Mouse (Mus musculus): Measurements from ENCODE around the gene St3gal3.

Gene St3gal3

DNA sequence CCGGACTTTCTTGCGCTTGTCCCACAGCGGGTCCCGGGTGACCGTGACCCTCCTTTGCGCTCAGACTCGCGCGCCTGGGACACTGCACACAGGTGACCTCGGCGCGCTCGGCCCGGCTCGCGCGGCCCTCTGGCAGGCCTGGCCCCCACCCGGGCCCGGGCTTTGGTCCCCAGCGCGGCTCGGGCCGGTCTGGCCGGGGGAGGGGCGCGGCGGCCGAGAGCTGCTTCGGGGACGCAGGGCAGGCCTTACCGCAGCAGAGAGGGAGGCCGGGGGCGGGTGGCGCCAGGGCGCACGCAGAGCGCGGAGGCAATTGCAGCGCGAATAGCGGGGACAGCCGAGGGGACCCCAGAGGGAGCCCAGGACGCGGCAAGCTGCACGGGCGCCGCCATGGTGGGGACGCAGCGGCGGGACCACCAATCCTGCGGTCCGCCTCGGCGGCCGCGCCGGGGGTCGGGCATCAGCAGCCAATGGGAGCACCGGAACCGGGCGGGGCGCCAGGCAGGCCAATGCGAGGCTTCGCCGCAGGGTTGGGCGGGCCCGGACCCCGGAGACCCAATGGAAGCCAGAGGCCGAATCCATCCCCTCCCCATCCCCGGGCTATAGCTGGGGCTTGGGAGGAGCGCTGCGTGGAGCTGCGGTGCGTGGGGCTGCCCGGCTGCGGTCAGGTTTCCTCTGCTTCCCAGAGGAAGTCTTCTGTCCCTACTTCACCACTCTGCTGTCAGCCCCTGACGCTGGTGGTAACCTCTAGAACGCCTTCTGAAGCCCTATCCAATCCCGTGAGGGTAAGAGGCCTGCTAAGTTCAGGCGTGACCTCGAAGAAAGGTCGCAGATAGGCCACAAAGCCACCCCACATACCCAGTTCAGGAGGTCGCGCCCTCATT, at the start of gene St3gal3:
Gene St3gal3, minus strand, starts transcription at position 430 of the 881 bp plus-strand sequence.
- in situ Hi-C loops (cut with MboI; ENCODE audit: unreplicated experiment in 2 of 2), result no loop called here

GRCm38 (mm10) chr4:118180301-118181080, 45.8 kb upstream of the St3gal3 start:
- in situ Hi-C loops (cut with MboI; ENCODE audit: unreplicated experiment in 2 of 2), result no loop called here

DNA sequence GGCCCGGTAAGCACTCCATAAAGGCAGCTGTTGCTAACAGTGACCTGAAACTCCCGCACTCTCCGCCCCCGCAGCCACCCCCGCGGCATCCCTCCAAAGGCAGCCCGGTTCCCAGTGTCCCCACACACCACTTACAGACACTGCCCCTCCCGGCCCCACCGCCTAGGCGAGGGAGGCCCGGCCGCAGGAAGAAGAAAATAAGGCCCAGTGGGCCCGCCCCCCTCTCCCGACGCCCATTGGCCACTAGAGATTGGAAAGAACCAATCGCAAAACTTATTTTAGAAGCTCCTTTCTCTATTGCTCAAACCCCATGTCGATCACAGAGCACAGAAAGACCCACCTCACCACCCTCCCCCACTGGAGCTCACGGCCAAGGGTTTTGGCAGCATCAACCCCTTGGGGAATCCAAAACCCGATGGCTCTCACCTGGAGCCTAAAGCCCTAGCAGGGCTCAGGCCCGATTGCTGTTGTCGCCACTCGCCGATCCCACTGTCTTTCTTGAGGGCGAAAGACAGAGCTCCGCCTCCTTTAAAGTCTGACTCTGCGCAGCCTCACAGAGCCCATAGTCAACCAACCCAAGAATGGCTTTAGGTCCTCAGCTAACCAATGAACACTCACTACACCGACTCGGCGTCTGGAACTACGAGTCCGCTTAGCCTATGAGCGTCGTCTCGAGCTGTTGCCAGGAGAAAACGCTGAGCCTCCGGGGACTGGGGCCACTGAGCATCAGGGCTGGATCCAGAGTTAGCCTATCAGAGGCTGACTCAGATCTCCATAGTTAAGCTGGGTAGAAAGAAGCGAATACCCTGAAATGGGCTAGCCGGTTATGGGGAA, 45.0 kb upstream of the St3gal3 start, which contains the start of gene Kdm4a:
Gene Kdm4a, minus strand, starts transcription at position 577 of the 834 bp plus-strand sequence.
- in situ Hi-C loops (cut with MboI; ENCODE audit: unreplicated experiment in 2 of 2), result no loop called here

- in situ Hi-C loops (cut with MboI; ENCODE audit: unreplicated experiment in 2 of 2), result no loop called here
These were observed 44.3 kb upstream of the St3gal3 start for GRCm38 (mm10) chr4:118178952-118179466.

GRCm38 (mm10) chr4:118172461-118172860, 37.7 kb upstream of the St3gal3 start:
- in situ Hi-C loops (cut with MboI; ENCODE audit: unreplicated experiment in 2 of 2), result loop anchor here in 1 of 2 experiments (25.0 kb wide), 1 partner anchor 940 kb away; the partner anchor contains the start of gene Slc2a1

- in situ Hi-C loops (cut with MboI; ENCODE audit: unreplicated experiment in 2 of 2), result loop anchor here in 1 of 2 experiments (25.0 kb wide), 1 partner anchor 941 kb away; the partner anchor contains the start of gene Slc2a1
These were observed 36.3 kb upstream of the St3gal3 start for GRCm38 (mm10) chr4:118171006-118171405.

DNA sequence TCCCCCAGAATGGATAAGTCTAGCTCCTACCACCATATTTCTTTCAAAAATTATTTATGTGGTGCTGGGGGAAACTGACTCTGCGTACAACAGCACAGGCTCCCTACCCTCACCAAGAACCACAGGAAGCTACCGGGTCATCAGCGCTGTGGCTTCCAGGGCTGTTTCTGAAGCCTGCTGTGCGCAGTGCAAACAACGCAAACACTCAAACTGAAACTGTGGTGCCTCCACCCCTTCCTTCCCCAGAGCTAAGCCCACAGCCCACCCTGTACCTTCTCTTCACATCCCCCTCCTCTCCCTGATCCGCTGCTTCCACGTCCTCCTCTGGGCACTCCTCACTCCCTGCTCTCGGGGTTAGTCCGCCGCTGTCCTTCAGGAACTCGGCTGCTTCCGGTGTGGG, 27.4 kb upstream of the St3gal3 start:
- in situ Hi-C loops (cut with MboI; ENCODE audit: unreplicated experiment in 2 of 2), result loop anchor here in 1 of 2 experiments (10.0 to 25.0 kb wide), 2 partner anchors 67 to 950 kb away; partner anchors contain the start of gene Slc2a1

- in situ Hi-C loops (cut with MboI; ENCODE audit: unreplicated experiment in 2 of 2), result loop anchor here in 1 of 2 experiments (25.0 kb wide), 1 partner anchor 955 kb away; the partner anchor contains the start of gene Slc2a1
These were observed 23.0 kb upstream of the St3gal3 start for GRCm38 (mm10) chr4:118157666-118158065.

DNA sequence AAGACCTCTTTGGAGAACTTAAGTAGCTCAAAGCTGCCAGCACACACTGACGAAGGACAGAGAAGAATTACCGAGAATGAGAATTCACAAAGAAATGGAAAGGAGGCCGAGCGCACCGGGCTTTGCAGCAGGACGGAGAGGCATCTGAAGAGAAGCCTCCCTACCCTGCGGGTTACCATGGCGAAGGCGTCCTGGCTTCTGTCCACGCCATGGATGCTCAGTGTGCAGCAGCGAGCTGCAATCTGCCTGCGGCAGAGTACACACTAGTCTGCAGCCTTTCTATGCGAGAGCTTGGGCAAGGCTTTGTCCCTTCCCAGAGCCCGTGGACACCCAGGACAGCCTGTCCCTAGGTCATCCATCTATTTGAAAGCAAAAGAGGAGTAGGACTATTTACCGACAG, 21.8 kb upstream of the St3gal3 start:
- in situ Hi-C loops (cut with MboI; ENCODE audit: unreplicated experiment in 2 of 2), result loop anchor here in 1 of 2 experiments (25.0 kb wide), 1 partner anchor 956 kb away; the partner anchor contains the start of gene Slc2a1

- in situ Hi-C loops (cut with MboI; ENCODE audit: unreplicated experiment in 2 of 2), result loop anchor here in 1 of 2 experiments (25.0 kb wide), 1 partner anchor 957 kb away; the partner anchor contains the start of gene Slc2a1
These were observed 20.2 kb upstream of the St3gal3 start for GRCm38 (mm10) chr4:118154889-118155288.

DNA sequence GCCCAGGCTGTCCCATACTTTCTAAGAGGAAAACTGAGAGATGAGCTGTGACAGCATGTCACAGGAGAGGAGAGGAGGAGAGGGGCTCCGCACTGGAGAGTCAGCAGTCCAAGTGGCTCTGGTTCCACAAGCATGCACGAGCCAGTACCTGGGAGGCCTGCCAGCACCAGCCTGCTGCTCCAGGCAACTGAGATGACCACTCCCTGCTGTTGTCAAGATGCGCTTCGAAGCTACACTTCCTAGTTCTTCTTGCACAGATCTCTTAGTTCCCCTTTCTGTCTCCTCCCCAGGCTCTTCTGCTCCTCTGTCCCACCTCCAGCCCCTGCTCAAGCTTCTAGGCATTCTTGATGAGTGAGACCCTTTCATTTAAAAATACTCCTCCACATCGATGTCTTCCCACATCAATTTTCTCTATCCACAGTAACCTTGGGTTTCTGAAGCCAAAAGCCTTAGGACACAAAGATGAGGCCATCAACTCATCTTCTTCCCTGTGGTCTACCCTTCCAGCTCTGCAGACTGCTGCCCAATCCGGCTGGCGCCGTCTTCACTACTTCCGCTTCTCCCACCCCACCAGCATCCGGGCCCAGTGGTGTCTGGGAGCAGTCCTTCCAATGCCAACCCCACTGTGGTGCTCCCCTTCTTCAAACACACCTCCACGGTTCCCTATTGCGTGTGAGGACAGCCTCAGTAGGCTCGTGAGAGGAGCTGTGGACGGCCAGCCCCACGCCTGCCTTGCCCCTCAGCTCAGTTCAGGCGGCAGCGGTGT, 17.5 kb upstream of the St3gal3 start:
- in situ Hi-C loops (cut with MboI; ENCODE audit: unreplicated experiment in 2 of 2), result loop anchor here in 1 of 2 experiments (25.0 kb wide), 1 partner anchor 960 kb away; the partner anchor contains the start of gene Slc2a1

- in situ Hi-C loops (cut with MboI; ENCODE audit: unreplicated experiment in 2 of 2), result loop anchor here in 1 of 2 experiments (25.0 kb wide), 1 partner anchor 961 kb away; the partner anchor contains the start of gene Slc2a1
These were observed 16.1 kb upstream of the St3gal3 start for GRCm38 (mm10) chr4:118150804-118151203.

DNA sequence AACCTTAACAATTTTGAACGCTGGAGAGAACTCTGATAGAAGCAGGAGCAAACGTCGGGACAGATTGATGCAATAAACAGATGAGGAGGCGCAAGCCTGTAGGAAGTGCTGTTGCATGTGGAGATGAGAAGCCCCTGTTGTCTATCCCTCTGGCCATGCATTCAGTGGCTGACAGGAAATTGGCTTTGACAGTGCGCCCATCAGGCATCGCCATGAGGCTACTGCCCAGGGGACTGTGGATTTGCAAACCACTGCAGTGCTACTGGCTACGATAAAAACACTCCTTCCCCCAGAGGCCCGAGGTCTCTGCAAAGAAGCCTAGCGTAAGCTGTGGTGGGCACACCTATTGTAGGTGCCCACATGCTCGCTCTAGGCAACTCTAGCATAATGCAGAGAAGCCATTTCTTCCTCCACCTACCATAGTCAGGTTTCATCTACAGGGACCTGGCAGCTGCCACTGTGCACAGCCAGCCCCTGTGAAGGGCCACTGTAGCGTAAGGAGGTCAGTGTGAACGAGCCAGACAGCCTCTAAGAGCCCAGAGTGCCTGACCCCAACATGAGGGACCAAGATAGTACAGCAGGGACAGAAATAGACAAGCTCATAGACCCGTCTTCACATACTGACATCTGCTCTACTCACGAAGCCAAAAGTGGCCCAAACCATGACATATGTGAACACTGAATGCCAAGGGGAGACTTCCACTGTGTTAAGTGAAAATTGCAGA, 15.4 kb upstream of the St3gal3 start:
- in situ Hi-C loops (cut with MboI; ENCODE audit: unreplicated experiment in 2 of 2), result loop anchor here in 1 of 2 experiments (25.0 kb wide), 1 partner anchor 962 kb away; the partner anchor contains the start of gene Slc2a1

GRCm38 (mm10) chr4:118149055-118149576, 14.4 kb upstream of the St3gal3 start:
- in situ Hi-C loops (cut with MboI; ENCODE audit: unreplicated experiment in 2 of 2), result no loop called here

GRCm38 (mm10) chr4:118148317-118148687, 13.6 kb upstream of the St3gal3 start:
- in situ Hi-C loops (cut with MboI; ENCODE audit: unreplicated experiment in 2 of 2), result no loop called here

GRCm38 (mm10) chr4:118147547-118148316, 13.0 kb upstream of the St3gal3 start:
- in situ Hi-C loops (cut with MboI; ENCODE audit: unreplicated experiment in 2 of 2), result no loop called here

GRCm38 (mm10) chr4:118147090-118147489, 12.4 kb upstream of the St3gal3 start:
- in situ Hi-C loops (cut with MboI; ENCODE audit: unreplicated experiment in 2 of 2), result no loop called here

Measured in v-Abl transformed pro-B cells (cell line).